Mouse (Mus musculus) inflammation-experienced regulatory T-cells, adult 6 months (primary cell): Measurements from ENCODE around the gene 1700012A03Rik. TPM values are rescaled to one million over a fixed set of nuclear protein-coding genes. Genes with fewer than 3 reads are reported as not detected.

ENCODE experiments used
- ATAC-seq: one replicate; pipeline ENCODE4 v1.8.0; 2017
- polyA plus RNA-seq, 3 experiments: library from polyadenylated mRNA; unstranded; fragments of 100-300 nt; shearing (Covaris generic); gene quantifications; one replicate each; pipeline ENCODE4 v1.2.1; 2017

1700012A03Rik gene
- polyA plus RNA-seq, 3 experiments from 2014 or later, result not detected

- no peak for ATAC-seq
Observed at GRCm38 (mm10) chr6:32105547-32106275, 55.7 kb downstream of the 1700012A03Rik start.
